Mouse (Mus musculus): Measurements from ENCODE around the gene Abcb5. TPM values are rescaled to one million over a fixed set of nuclear protein-coding genes. Genes with fewer than 3 reads are reported as not detected.

Gene Abcb5
- not detected in 4 replicates for total RNA-seq (2023)

DNA sequence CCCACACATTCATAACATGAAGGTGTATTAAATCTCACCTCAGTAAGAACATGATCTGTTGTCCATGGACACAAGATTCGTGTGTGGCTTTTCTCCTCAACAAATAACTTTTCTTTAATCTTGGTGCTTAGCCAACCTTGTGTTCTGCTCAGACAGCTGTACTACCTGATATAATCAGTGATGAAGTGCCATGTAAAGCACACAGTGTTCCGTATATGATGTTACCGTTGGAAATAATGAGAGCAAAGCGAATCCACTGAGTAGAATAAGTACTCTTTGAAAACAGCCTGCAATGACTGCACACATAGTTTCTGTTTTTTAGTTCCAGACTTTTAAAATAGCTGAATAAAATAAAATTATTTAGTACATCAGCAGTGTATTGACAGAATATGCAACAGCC, at the start of gene Abcb5:
Gene Abcb5, minus strand, starts transcription at position 101 of the 400 bp plus-strand sequence.

DNA sequence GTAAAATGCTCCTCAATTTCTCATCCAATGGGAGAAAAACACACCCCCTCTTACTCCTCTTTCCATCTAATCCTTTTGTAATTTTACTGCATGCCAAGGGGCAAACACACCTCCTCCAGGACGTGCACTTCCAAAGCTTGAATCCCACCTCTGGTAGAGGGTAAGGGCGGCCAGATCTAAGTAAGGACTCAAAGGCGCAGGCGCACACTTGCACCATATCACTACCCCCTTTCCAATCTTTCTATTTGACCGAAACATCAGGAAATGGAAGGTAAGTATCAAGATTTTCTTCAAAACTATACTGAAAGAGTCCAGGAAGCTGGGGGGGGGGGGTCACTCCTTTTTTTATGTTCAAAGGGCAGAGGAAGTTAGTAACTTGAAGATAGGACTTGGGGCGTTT, 120.0 kb downstream of the Abcb5 start, which contains the start of gene Sp8:
Gene Sp8, plus strand, starts transcription at position 109 of the 400 bp plus-strand sequence.

Other genes starting within 250 kb of the Abcb5 start
- not detected in 4 replicates for gene Sp8, start 120.1 kb downstream of the Abcb5 start, total RNA-seq (2023)